Mouse (Mus musculus) erythroblast, embryonic 14.5 days (primary cell): Measurements from ENCODE around the gene Recql5.

Source experiments
- GATA1 ChIP-seq: IDR thresholded peaks from 2 replicates; pipeline ENCODE4 v1.6.1; 2012; ENCODE audit warnings: low read length, inconsistent platforms, mixed read lengths
- TAL1 ChIP-seq: IDR thresholded peaks from 3 replicates; pipeline ENCODE4 v1.6.1; 2012; ENCODE audit warnings: low read length, inconsistent platforms, mixed read lengths

DNA sequence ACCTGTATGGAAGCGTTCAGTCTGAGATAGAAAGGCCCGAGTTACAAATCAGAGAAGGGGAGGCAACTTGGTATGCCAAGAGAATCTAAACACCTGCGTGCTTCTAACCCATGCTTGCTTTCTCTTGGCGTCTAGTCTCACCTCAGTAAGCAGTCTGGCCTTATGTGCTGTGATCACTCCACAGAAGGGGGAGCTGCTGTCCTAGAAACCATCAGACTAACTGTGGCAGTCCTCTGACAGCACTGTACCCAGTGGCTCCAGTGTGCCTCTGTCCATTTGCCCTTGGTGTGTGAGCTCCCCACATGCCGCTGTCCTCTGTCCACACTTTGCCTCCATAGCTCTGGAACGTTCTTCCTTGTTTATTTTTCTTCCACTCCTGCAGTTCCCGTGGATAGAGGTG is 8.7 kb upstream of the Recql5 start:
- TF ChIP-seq GATA1 (no peak), TAL1 (no peak)
